Mouse (Mus musculus): Measurements from ENCODE around the gene Tmem191c. TPM values are rescaled to one million over a fixed set of nuclear protein-coding genes. Genes with fewer than 3 reads are reported as not detected.

Gene Tmem191c
- not detected for polyA plus RNA-seq (2014; fragmentation: Illumina TruSeq; extraction: RNeasy Lipid Tissue Mini Kit (QIAGEN cat#74804); ENCODE audit: low read depth, low replicate concordance)

DNA sequence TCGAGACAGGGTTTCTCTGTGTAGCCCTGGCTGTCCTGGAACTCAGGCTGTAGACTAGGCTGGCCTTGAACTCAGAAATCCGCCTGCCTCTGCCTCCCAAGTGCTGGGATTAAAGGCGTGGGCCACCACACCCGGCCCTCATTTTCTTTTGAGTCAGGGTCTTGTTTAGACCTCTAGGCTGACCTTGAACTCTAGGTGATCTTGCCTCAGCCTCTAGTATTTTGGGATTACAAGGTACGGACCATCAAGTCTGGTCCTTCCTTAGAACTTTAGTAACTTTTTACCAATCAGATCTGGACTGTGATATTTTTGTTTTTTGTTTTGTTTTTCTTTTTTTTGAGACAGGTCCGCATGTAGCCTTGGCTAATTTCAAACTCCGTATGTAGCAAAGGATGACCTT, at the start of gene Tmem191c:
TSS of gene Tmem191c (plus strand) at position 357 of the 400 bp plus-strand sequence.

DNA sequence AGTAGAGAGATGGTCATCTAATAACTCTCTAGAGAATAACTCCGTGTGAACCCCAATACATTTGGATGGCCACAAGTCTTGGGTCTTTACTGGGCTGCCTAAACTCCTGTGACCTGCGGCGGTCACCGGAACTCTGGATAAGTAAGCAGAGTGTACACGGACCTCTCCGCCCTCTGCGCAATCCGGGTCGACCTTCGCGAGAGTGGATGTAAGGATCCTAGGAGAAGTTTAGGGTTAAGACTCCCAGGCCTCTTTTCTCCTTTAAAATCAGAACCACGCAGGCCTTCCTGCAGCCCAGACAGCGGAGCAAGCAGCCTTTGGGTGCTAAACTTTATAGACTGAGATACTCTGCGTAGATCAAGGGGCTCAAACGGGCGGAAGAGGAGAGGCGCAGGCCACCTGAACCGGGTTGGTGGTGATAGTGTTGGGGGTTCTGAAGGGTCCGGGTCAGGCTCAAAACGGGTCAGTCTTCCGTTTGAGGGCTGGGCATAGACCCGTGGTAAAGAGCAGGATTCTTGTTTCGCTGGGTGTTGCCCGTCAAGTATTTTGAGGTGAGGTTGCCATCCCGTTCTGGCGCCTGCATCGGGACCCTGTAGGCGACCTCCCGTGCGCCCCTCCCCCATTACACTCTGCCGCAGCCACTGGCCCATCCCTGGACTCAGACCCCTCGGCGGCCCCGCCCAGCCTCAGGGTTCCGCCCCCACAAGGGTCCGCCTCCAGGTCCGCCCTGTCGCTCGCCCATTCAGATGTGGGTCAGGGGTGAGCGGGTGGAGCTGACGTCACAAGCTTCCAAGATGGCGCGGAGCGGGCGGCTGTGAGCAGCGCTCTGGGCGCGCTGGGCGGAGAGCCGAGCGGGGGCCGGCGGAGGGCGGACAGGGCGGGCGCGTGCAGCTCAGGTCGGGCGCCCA, 42.8 kb upstream of the Tmem191c start, which contains the start of gene Hic2:
TSS of gene Hic2 (plus strand) at position 779 of the 908 bp plus-strand sequence.

DNA sequence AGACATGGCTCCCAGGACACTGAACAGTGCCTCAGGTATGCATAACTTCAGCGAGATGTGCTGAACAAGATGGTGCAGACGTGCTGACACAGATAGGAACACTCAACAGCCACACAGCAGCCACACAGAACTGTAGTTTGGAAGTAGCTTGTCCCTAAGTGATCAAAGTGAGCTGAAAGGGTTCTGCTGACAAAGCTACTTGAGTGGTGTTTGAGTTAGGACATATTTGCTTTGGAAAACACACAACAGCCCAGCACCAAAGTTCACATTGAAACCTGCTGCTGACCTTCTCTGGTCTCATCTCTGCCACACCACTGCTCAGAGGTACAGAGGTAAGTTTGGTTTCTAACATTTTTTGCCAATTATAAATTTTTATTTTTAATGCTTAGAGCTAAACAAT, 55.2 kb downstream of the Tmem191c start, which contains the start of gene Serpind1:
TSS of gene Serpind1 (plus strand) at position 256 of the 400 bp plus-strand sequence.

Other genes with a start within 250 kb of the Tmem191c start
- gene Ypel1, start 206.4 kb upstream of the Tmem191c start, polyA plus RNA-seq (2014; fragmentation: Illumina TruSeq; extraction: RNeasy Lipid Tissue Mini Kit (QIAGEN cat#74804); ENCODE audit: low read depth, low replicate concordance), result 0.34 TPM
- gene Ppil2, start 164.8 kb upstream of the Tmem191c start, polyA plus RNA-seq (2014; fragmentation: Illumina TruSeq; extraction: RNeasy Lipid Tissue Mini Kit (QIAGEN cat#74804); ENCODE audit: low read depth, low replicate concordance), result 38.8 TPM
- gene 2610318N02Rik, start 150.9 kb upstream of the Tmem191c start, polyA plus RNA-seq (2014; fragmentation: Illumina TruSeq; extraction: RNeasy Lipid Tissue Mini Kit (QIAGEN cat#74804); ENCODE audit: low read depth, low replicate concordance), result not detected
- gene Sdf2l1, start 143.7 kb upstream of the Tmem191c start, polyA plus RNA-seq (2014; fragmentation: Illumina TruSeq; extraction: RNeasy Lipid Tissue Mini Kit (QIAGEN cat#74804); ENCODE audit: low read depth, low replicate concordance), result 16.2 TPM
- gene Ydjc, start 131.5 kb upstream of the Tmem191c start, polyA plus RNA-seq (2014; fragmentation: Illumina TruSeq; extraction: RNeasy Lipid Tissue Mini Kit (QIAGEN cat#74804); ENCODE audit: low read depth, low replicate concordance), result not detected
- not detected for gene Ccdc116, start 128.8 kb upstream of the Tmem191c start, polyA plus RNA-seq (2014; fragmentation: Illumina TruSeq; extraction: RNeasy Lipid Tissue Mini Kit (QIAGEN cat#74804); ENCODE audit: low read depth, low replicate concordance)
- 130 TPM for gene Ube2l3, start 73.4 kb upstream of the Tmem191c start, polyA plus RNA-seq (2014; fragmentation: Illumina TruSeq; extraction: RNeasy Lipid Tissue Mini Kit (QIAGEN cat#74804); ENCODE audit: low read depth, low replicate concordance)
- not detected for gene Rimbp3, start 67.5 kb upstream of the Tmem191c start, polyA plus RNA-seq (2014; fragmentation: Illumina TruSeq; extraction: RNeasy Lipid Tissue Mini Kit (QIAGEN cat#74804); ENCODE audit: low read depth, low replicate concordance)
- 0.40 TPM for gene Hic2, start 42.5 kb upstream of the Tmem191c start, polyA plus RNA-seq (2014; fragmentation: Illumina TruSeq; extraction: RNeasy Lipid Tissue Mini Kit (QIAGEN cat#74804); ENCODE audit: low read depth, low replicate concordance)
- gene Serpind1, start 55.3 kb downstream of the Tmem191c start, polyA plus RNA-seq (2014; fragmentation: Illumina TruSeq; extraction: RNeasy Lipid Tissue Mini Kit (QIAGEN cat#74804); ENCODE audit: low read depth, low replicate concordance), result 698 TPM
- 37.9 TPM for gene Snap29, start 129.9 kb downstream of the Tmem191c start, polyA plus RNA-seq (2014; fragmentation: Illumina TruSeq; extraction: RNeasy Lipid Tissue Mini Kit (QIAGEN cat#74804); ENCODE audit: low read depth, low replicate concordance)
- gene Pi4ka, start 130.2 kb downstream of the Tmem191c start, polyA plus RNA-seq (2014; fragmentation: Illumina TruSeq; extraction: RNeasy Lipid Tissue Mini Kit (QIAGEN cat#74804); ENCODE audit: low read depth, low replicate concordance), result 7.7 TPM
- 16.2 TPM for gene Crkl, start 175.9 kb downstream of the Tmem191c start, polyA plus RNA-seq (2014; fragmentation: Illumina TruSeq; extraction: RNeasy Lipid Tissue Mini Kit (QIAGEN cat#74804); ENCODE audit: low read depth, low replicate concordance)
- 0.13 TPM for gene Aifm3, start 213.5 kb downstream of the Tmem191c start, polyA plus RNA-seq (2014; fragmentation: Illumina TruSeq; extraction: RNeasy Lipid Tissue Mini Kit (QIAGEN cat#74804); ENCODE audit: low read depth, low replicate concordance)
- 12.4 TPM for gene Lztr1, start 232.6 kb downstream of the Tmem191c start, polyA plus RNA-seq (2014; fragmentation: Illumina TruSeq; extraction: RNeasy Lipid Tissue Mini Kit (QIAGEN cat#74804); ENCODE audit: low read depth, low replicate concordance)

Data from liver, adult 10 weeks (tissue).